In the genomic region with DNA sequence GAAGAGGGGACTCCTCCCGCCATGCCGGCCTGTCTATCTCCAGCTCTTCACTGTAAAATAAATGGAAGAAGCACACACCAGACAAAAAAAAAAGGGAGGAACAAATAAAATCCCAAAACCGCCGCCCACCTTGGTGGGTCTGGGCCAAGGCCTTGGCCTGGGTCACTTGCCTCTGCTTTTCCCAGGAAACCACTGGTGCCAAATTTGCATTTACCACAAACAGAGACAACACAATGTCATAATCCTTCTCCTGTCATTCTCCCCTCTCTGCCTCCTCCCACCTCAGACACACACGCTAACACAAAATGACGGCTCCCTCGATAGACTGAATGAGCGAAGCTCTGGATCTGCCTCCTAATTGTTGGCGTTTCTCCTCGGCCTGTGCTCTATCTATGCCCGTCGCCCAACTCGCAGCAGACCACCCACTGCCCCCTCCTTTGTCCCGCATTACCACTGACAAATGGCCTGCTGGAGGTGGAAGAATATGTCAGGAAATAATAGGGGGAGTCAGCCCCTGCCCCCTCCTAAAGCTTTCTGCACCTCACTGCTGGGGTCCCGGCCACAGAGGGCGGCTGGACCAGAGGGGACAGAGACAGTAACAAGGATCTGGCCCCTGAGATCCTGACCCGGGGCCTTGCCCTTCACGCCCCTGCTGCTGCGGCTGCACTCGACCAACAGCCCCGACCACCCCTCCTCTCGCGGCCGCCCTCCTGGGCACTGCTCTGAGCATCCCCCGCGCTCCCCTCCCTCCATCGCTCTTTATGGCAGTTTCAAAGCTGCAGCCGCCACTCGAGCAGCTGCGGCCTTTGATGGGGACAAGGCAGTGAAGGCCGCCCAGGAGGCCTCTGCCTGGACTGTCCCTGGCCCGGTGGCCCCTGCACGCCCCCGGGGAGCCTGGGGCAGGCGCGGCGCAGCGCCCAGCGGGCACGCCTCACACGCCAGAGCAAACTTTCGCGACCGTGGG, we compare ENCODE assay signal across 9 mouse cellular contexts.
A peak's percentile ranks its signal among the peaks of the same experiment; 100 is the strongest.
DNase-seq lines count a peak whose midpoint lies in the region; ATAC-seq and TF ChIP-seq lines count a peak whose summit lies in the region.
"Had no signal": no experiment of that assay in that cellular context is flagged by ENCODE, and none has a peak within 500 bp of the region (broad histone marks: within the 10 kb centered on the region; RNA-seq: fewer than 3 reads in every experiment).

No protein-coding gene starts in this region.

- ATAC-seq in limb, embryonic 15.5 days (ENCODE audit: insufficient number of reproducible peaks, low FRiP score, low TSS enrichment, low read depth): no peak
- no peak for ATAC-seq in stomach, embryonic 16.5 days (ENCODE audit: insufficient read depth, low FRiP score)

- 19% methylated on average over 44 of the region's 44 CpGs for WGBS in limb, embryonic 15.5 days
- WGBS in stomach, embryonic 16.5 days: 30% methylated on average over 44 of the region's 44 CpGs
- WGBS in kidney, adult 2 months: 35% methylated on average over 44 of the region's 44 CpGs

- TF ChIP-seq CTCF in gastrocnemius, adult 2 months (IDR thresholded peaks at IDR 0.05): no peak
- TF ChIP-seq CTCF in testis, adult 2 months (IDR thresholded peaks at IDR 0.05; ENCODE audit: control insufficient read depth, insufficient read depth, insufficient replicate concordance, low read depth, low read length): no peak
- TF ChIP-seq CTCF in kidney, adult 2 months (conservative IDR thresholded peaks at IDR 0.05; ENCODE audit: insufficient read depth, insufficient read length, low read depth, low read length): no peak

- H3K9ac ChIP-seq in limb, embryonic 15.5 days: peak overlapping the region; percentile 26
- H3K9ac ChIP-seq in stomach, embryonic 16.5 days (ENCODE audit: low read length): peak overlapping the region; percentile 36; the same call in 1 of the 2 replicates
- H3K9ac ChIP-seq: liver, embryonic 14.5 days had no signal

- H3K27ac ChIP-seq in gastrocnemius, adult 2 months: no peak overlapping the region
- H3K27ac ChIP-seq in testis, adult 2 months (ENCODE audit: control insufficient read depth, insufficient read depth, low read depth, low read length): no peak overlapping the region
- no peak overlapping the region for H3K27ac ChIP-seq in limb, embryonic 15.5 days
- H3K27ac ChIP-seq in stomach, embryonic 16.5 days (ENCODE audit: low read length): no peak overlapping the region
- H3K27ac ChIP-seq in kidney, adult 2 months (ENCODE audit: insufficient read depth, low read depth, low read length): no peak overlapping the region
- H3K27ac ChIP-seq: liver, embryonic 14.5 days had no signal

- H3K4me1 ChIP-seq in testis, adult 2 months (ENCODE audit: control insufficient read depth, insufficient read depth, low read length): peaks cover 10% of the 10 kb centered on the region
- H3K4me1 ChIP-seq in limb, embryonic 15.5 days: peaks cover 61% of the 10 kb centered on the region
- H3K4me1 ChIP-seq in stomach, embryonic 16.5 days (ENCODE audit: control insufficient read depth, insufficient read depth, low read length): peaks cover 12% of the 10 kb centered on the region
- no peaks in the 10 kb centered on the region for H3K4me1 ChIP-seq in kidney, adult 2 months (ENCODE audit: control insufficient read depth, insufficient read depth, low read length)

- no peaks in the 10 kb centered on the region for H3K9me3 ChIP-seq in limb, embryonic 15.5 days
- H3K9me3 ChIP-seq in stomach, embryonic 16.5 days (replicated peaks; ENCODE audit: control insufficient read depth, low read length): no peaks in the 10 kb centered on the region

- H3K27me3 ChIP-seq in testis, adult 2 months (ENCODE audit: control insufficient read depth, insufficient read depth, low read length): peaks cover 6% of the 10 kb centered on the region
- peaks cover 34% of the 10 kb centered on the region for H3K27me3 ChIP-seq in limb, embryonic 15.5 days
- H3K27me3 ChIP-seq in stomach, embryonic 16.5 days (ENCODE audit: control insufficient read depth, insufficient read depth, low read length): peaks cover 17% of the 10 kb centered on the region
- no peaks in the 10 kb centered on the region; the same call in 1 of the 2 replicates for H3K27me3 ChIP-seq in kidney, adult 2 months (replicated peaks; ENCODE audit: control insufficient read depth, insufficient read depth, low read length)

- no peaks in the 10 kb centered on the region for H3K36me3 ChIP-seq in testis, adult 2 months (ENCODE audit: control insufficient read depth, insufficient read depth, low read length)
- H3K36me3 ChIP-seq in limb, embryonic 15.5 days: no peaks in the 10 kb centered on the region
- H3K36me3 ChIP-seq in stomach, embryonic 16.5 days (ENCODE audit: control insufficient read depth, insufficient read depth, low read length): no peaks in the 10 kb centered on the region
- H3K36me3 ChIP-seq in kidney, adult 2 months (ENCODE audit: control insufficient read depth, insufficient read depth, low read length): no peaks in the 10 kb centered on the region

- peak overlapping the region; percentile 21; the same call in 1 of the 2 replicates for H3K4me3 ChIP-seq in gastrocnemius, adult 2 months
- peak overlapping the region; percentile 77 for H3K4me3 ChIP-seq in testis, adult 2 months (ENCODE audit: control insufficient read depth, low read depth, low read length)
- H3K4me3 ChIP-seq in limb, embryonic 15.5 days: peak overlapping the region; percentile 27
- 0 out of 2 replicates have a peak overlapping the region, but pooled peaks have one; percentile 3 for H3K4me3 ChIP-seq in stomach, embryonic 16.5 days (replicated peaks; ENCODE audit: low read length)
- H3K4me3 ChIP-seq in kidney, adult 2 months (ENCODE audit: insufficient read depth, low read depth, low read length): no peak overlapping the region

- intact Hi-C loops in gastrocnemius, adult 2 months (cut with DNase I): no loop called here

- no peak for DNase-seq in gastrocnemius, adult 2 months
- no peak for DNase-seq in gastrocnemius, adult 18-20 months (ENCODE audit: low spot score)
- DNase-seq in testis, postnatal 14 days (ENCODE audit: low spot score): no peak
- DNase-seq in natural killer cell, adult 2 months (ENCODE audit: low spot score in 2 of 2): no peak
- DNase-seq in kidney, adult 2 months: no peak

- TF ChIP-seq POLR2A in testis, adult 2 months (IDR thresholded peaks at IDR 0.05; ENCODE audit: control insufficient read depth, low read depth, low read length): no peak
- TF ChIP-seq POLR2A in kidney, adult 2 months (IDR thresholded peaks at IDR 0.05; ENCODE audit: low read depth, low read length): no peak

- H3K4me2 ChIP-seq in limb, embryonic 15.5 days: peak overlapping the region; percentile 53
- peak overlapping the region; percentile 44 for H3K4me2 ChIP-seq in stomach, embryonic 16.5 days (ENCODE audit: low read depth, low read length)
